Mouse (Mus musculus): ENCODE measurements around the gene Ampd3.
A peak's percentile ranks its signal among the peaks of the same experiment; 100 is the strongest.

The Ampd3 gene

GRCm38 (mm10) chr7:110834522-110834921 lies 66.5 kb downstream of the Ampd3 start:
- no peak for DNase-seq (ENCODE audit: low spot score in 2 of 2)

GRCm38 (mm10) chr7:110840332-110840731 lies 72.3 kb downstream of the Ampd3 start:
- DNase-seq (ENCODE audit: low spot score in 2 of 2): no peak

GRCm38 (mm10) chr7:110843916-110844874 lies 76.2 kb downstream of the Ampd3 start, which contains the start of gene Rnf141:
Rnf141 (minus strand) TSS chr7:110844457.
- DNase-seq (ENCODE audit: low spot score in 2 of 2): peak; percentile 85 to 92

- DNase-seq (ENCODE audit: low spot score in 2 of 2): no peak
Observed at GRCm38 (mm10) chr7:110847321-110847720, 79.3 kb downstream of the Ampd3 start.

GRCm38 (mm10) chr7:110848371-110848770 lies 80.4 kb downstream of the Ampd3 start:
- no peak for DNase-seq (ENCODE audit: low spot score in 2 of 2)

- DNase-seq (ENCODE audit: low spot score in 2 of 2): no peak
Observed at GRCm38 (mm10) chr7:110851541-110852203, 83.7 kb downstream of the Ampd3 start.

- DNase-seq (ENCODE audit: low spot score in 2 of 2): no peak
Observed at GRCm38 (mm10) chr7:110853611-110854010, 85.6 kb downstream of the Ampd3 start.

- no peak for DNase-seq (ENCODE audit: low spot score in 2 of 2)
Observed at GRCm38 (mm10) chr7:110854519-110854918, 86.5 kb downstream of the Ampd3 start.

GRCm38 (mm10) chr7:110854927-110855546 lies 87.0 kb downstream of the Ampd3 start:
- no peak for DNase-seq (ENCODE audit: low spot score in 2 of 2)

GRCm38 (mm10) chr7:110855604-110856003 lies 87.6 kb downstream of the Ampd3 start:
- DNase-seq (ENCODE audit: low spot score in 2 of 2): no peak

GRCm38 (mm10) chr7:110860129-110860528 lies 92.1 kb downstream of the Ampd3 start:
- DNase-seq (ENCODE audit: low spot score in 2 of 2): no peak

Measured in urinary bladder, postnatal 36 days (tissue).